Mouse (Mus musculus) intestine, embryonic 16.5 days (tissue): Measurements from ENCODE around the gene Cflar. TPM values are rescaled to one million over a fixed set of nuclear protein-coding genes. Genes with fewer than 3 reads are reported as not detected.
"Not testable (repeated sequence)": the region's sequence is repeated elsewhere in the genome, so short reads cannot be mapped to it uniquely, and the experiment has no call there.

Experiments used
- ATAC-seq: fragments of 200-750 bp; cut with Nextera tagmentation; 2 replicates; pipeline ENCODE4 v1.8.0; 2017; ENCODE audit warnings: moderate TSS enrichment, moderate library complexity
- H3K27ac ChIP-seq: fragments of 300-500 bp; sonication (generic); 2 replicates; pipeline ENCODE4 v1.5.1; 2014; ENCODE audit warnings: mild to moderate bottlenecking, low read length
- H3K27me3 ChIP-seq: fragments of 300-500 bp; sonication (generic); replicated peaks from 2 replicates; pipeline ENCODE4 v1.6.1; 2014; ENCODE audit warnings: low read length, control low read depth, mixed read lengths; ENCODE audit not compliant: control insufficient read depth, insufficient read depth
- H3K36me3 ChIP-seq: fragments of 300-500 bp; sonication (generic); 2 replicates; pipeline ENCODE4 v1.6.1; 2014; ENCODE audit warnings: low read length, control low read depth; ENCODE audit not compliant: control insufficient read depth, insufficient read depth
- H3K4me1 ChIP-seq: fragments of 300-500 bp; sonication (generic); 2 replicates; pipeline ENCODE4 v1.6.1; 2014; ENCODE audit warnings: low read length, control low read depth, mixed read lengths; ENCODE audit not compliant: control insufficient read depth, insufficient read depth
- H3K4me2 ChIP-seq: fragments of 300-500 bp; sonication (generic); 2 replicates; pipeline ENCODE4 v1.6.1; 2014; ENCODE audit warnings: low read depth, low read length, control low read depth
- H3K4me3 ChIP-seq: fragments of 300-500 bp; sonication (generic); 2 replicates; pipeline ENCODE4 v1.5.1; 2014; ENCODE audit warnings: mild to moderate bottlenecking, low read length
- H3K9ac ChIP-seq: fragments of 300-500 bp; sonication (generic); 2 replicates; pipeline ENCODE4 v1.6.1; 2014; ENCODE audit warnings: low read depth, low read length
- H3K9me3 ChIP-seq: fragments of 300-500 bp; sonication (generic); 2 replicates; pipeline ENCODE4 v1.6.1; 2016; ENCODE audit warnings: low read length, control low read depth; ENCODE audit not compliant: control insufficient read depth
- WGBS: fragments of 180-500 bp; shearing (Covaris S2); extraction: QIAGEN DNeasy Blood & Tissue Kit; methylation state at CpG from one replicate; pipeline ENCODE4 v1.1.7; 2014; 5-methylcytosine and 5-hydroxymethylcytosine counted together
- polyA plus RNA-seq: library from polyadenylated mRNA; unstranded; fragments of >200 nt; fragmentation: Nextera tagmentation; extraction: Ambion mirVana; gene quantifications from 2 replicates; pipeline ENCODE4 v1.2.1, GENCODE M21; 2015

The Cflar gene
- polyA plus RNA-seq, 1 experiment from 2014 or later, result 25.6 TPM

- H3K4me2 ChIP-seq, result no peak overlapping the region
- WGBS, result 93% methylated on average over 22 of the region's 22 CpGs
- no peaks in the 10 kb centered on the region for H3K4me1 ChIP-seq
- H3K27me3 ChIP-seq, result no peaks in the 10 kb centered on the region
- H3K27ac ChIP-seq, result no peak overlapping the region
- no peak overlapping the region for H3K9ac ChIP-seq
- ATAC-seq, result no peak
- H3K9me3 ChIP-seq, result no peaks in the 10 kb centered on the region
- peaks cover 30% of the 10 kb centered on the region for H3K36me3 ChIP-seq
- no peak overlapping the region for H3K4me3 ChIP-seq
These were observed 25.7 kb downstream of the Cflar start for GRCm38 (mm10) chr1:58736968-58737367.

GRCm38 (mm10) chr1:58739529-58739928, 28.2 kb downstream of the Cflar start:
- Histone ChIP-seq H3K27me3 (no peaks in the 10 kb centered on the region), H3K4me3 (no peak overlapping the region), H3K36me3 (peaks cover 27% of the 10 kb centered on the region), H3K4me1 (no peaks in the 10 kb centered on the region), H3K27ac (no peak overlapping the region), H3K9me3 (no peaks in the 10 kb centered on the region), H3K9ac (no peak overlapping the region), H3K4me2 (no peak overlapping the region)
- no peak for ATAC-seq
- WGBS, result 93% methylated on average over 7 of the region's 7 CpGs

- no peaks in the 10 kb centered on the region for H3K27me3 ChIP-seq
- no peaks in the 10 kb centered on the region for H3K9me3 ChIP-seq
- H3K36me3 ChIP-seq, result peaks cover 27% of the 10 kb centered on the region
- H3K4me1 ChIP-seq, result no peaks in the 10 kb centered on the region
- peak overlapping the region; percentile 29 for H3K27ac ChIP-seq
- no peak overlapping the region for H3K4me3 ChIP-seq
- peak; percentile 90 for ATAC-seq
- 68% methylated on average over 5 of the region's 5 CpGs for WGBS
- no peak overlapping the region for H3K4me2 ChIP-seq
- no peak overlapping the region for H3K9ac ChIP-seq
These were observed 31.3 kb downstream of the Cflar start for GRCm38 (mm10) chr1:58742571-58743021.

GRCm38 (mm10) chr1:58743252-58743651, 31.9 kb downstream of the Cflar start:
- no peak overlapping the region for H3K4me3 ChIP-seq
- no peaks in the 10 kb centered on the region for H3K9me3 ChIP-seq
- H3K9ac ChIP-seq, result no peak overlapping the region
- H3K36me3 ChIP-seq, result peaks cover 27% of the 10 kb centered on the region
- H3K4me1 ChIP-seq, result no peaks in the 10 kb centered on the region
- WGBS, result 83% methylated on average over 6 of the region's 6 CpGs
- H3K27me3 ChIP-seq, result no peaks in the 10 kb centered on the region
- no peak for ATAC-seq
- H3K4me2 ChIP-seq, result no peak overlapping the region
- H3K27ac ChIP-seq, result peak overlapping the region; percentile 29; the same call in 1 of the 2 replicates

- Histone ChIP-seq H3K4me1 (no peaks in the 10 kb centered on the region), H3K4me3 (no peak overlapping the region), H3K9me3 (no peaks in the 10 kb centered on the region), H3K27me3 (no peaks in the 10 kb centered on the region), H3K27ac (no peak overlapping the region), H3K9ac (no peak overlapping the region), H3K4me2 (no peak overlapping the region), H3K36me3 (peaks cover 35% of the 10 kb centered on the region)
- 83% methylated on average over 7 of the region's 7 CpGs for WGBS
- no peak for ATAC-seq
These were observed 33.3 kb downstream of the Cflar start for GRCm38 (mm10) chr1:58744645-58745044.

DNA sequence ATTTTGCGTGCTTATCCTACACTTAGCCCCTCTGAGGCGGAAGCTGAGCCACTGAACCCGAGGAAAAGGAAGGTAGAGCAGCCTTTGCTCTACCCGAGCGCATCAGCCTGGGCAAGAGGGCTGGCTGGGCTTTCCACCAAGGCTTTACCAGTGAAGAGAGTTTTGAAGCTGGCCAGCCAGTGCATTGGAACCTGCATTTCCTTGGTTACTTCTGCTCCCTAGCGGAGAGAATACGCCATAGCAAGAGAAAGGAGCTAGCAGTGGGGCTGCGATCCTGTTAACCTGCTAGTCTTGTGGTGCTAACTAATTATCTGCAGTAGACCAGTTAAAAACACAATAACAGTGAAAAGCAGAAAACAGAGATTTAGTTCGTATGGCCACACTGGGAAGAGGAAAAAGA, 35.6 kb downstream of the Cflar start:
- Histone ChIP-seq H3K4me3 (no peak overlapping the region), H3K4me2 (no peak overlapping the region), H3K36me3 (peaks cover 25% of the 10 kb centered on the region), H3K4me1 (no peaks in the 10 kb centered on the region), H3K9ac (no peak overlapping the region), H3K27me3 (no peaks in the 10 kb centered on the region), H3K9me3 (no peaks in the 10 kb centered on the region), H3K27ac (no peak overlapping the region)
- WGBS, result 74% methylated on average over 9 of the region's 9 CpGs
- ATAC-seq, result no peak

- Histone ChIP-seq H3K27me3 (no peaks in the 10 kb centered on the region), H3K4me3 (no peak overlapping the region), H3K36me3 (peaks cover 8% of the 10 kb centered on the region; the same call in 1 of the 2 replicates), H3K4me1 (no peaks in the 10 kb centered on the region), H3K9me3 (no peaks in the 10 kb centered on the region), H3K9ac (no peak overlapping the region), H3K4me2 (no peak overlapping the region), H3K27ac (no peak overlapping the region)
- 90% methylated on average over 3 of the region's 3 CpGs for WGBS
- ATAC-seq, result no peak
These were observed 48.1 kb downstream of the Cflar start for GRCm38 (mm10) chr1:58759451-58759850.

GRCm38 (mm10) chr1:58760581-58760980, 49.3 kb downstream of the Cflar start:
- no peaks in the 10 kb centered on the region for H3K27me3 ChIP-seq
- no peaks in the 10 kb centered on the region for H3K9me3 ChIP-seq
- H3K4me1 ChIP-seq, result no peaks in the 10 kb centered on the region
- H3K4me2 ChIP-seq, result no peak overlapping the region
- H3K36me3 ChIP-seq, result peaks cover 3% of the 10 kb centered on the region; the same call in 1 of the 2 replicates
- ATAC-seq, result no peak
- no peak overlapping the region for H3K9ac ChIP-seq
- no peak overlapping the region for H3K4me3 ChIP-seq
- no peak overlapping the region for H3K27ac ChIP-seq
- WGBS, result 68% methylated on average over 1 of the region's 1 CpGs

DNA sequence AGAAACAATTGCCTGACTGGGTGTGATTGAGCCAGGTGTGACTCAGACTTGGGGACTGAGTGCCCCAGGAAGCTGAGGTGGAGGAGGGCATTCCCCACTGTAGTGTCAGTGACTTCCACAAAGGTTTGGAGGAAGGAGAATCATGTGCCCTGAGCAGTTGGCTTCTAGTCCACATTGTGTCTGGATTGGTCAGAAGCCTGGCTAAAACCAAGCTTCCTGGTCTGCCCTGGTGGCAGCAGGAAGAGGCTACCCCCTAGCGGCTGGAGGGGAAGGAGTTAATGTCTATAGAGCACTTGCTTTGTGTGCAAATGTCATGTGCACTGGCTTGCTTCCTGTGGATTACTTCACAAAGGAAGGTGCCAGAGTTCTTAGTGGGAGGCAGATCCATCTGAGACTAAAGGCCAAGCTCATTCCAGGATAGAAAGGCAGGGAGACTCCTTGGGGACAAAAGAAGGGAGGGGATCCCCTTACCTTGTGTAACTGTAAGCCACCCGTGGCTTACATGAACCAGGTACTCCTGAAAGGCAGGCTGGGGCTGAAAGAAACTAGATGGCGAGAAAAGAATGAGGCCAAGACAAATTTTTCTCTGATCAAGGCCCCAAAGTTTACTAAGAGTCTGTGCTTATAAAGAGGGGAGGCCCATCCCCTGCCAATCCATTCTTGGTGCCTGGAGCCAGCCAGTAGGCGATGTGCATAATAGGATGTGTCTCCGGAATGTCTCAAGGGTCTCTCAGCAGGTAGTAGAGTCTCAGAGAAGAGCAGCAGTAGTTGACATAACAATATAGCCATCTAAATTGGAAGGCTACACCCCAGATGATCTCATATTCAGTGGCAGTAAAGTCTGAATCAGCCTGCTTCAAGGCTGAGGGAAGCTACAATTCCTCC, 50.3 kb downstream of the Cflar start:
- H3K4me1 ChIP-seq, H3K4me2 ChIP-seq, H3K9me3 ChIP-seq, H3K27me3 ChIP-seq, H3K27ac ChIP-seq, H3K4me3 ChIP-seq, H3K9ac ChIP-seq, H3K36me3 ChIP-seq: not testable (repeated sequence)
- 84% methylated on average over 5 of the region's 5 CpGs for WGBS
- ATAC-seq, result peak; percentile 40; the same call in 1 of the 2 replicates
